Mouse (Mus musculus): Measurements from ENCODE around the gene Afg3l1.
"Not testable (repeated sequence)": the region's sequence is repeated elsewhere in the genome, so short reads cannot be mapped to it uniquely, and the experiment has no call there.

DNA sequence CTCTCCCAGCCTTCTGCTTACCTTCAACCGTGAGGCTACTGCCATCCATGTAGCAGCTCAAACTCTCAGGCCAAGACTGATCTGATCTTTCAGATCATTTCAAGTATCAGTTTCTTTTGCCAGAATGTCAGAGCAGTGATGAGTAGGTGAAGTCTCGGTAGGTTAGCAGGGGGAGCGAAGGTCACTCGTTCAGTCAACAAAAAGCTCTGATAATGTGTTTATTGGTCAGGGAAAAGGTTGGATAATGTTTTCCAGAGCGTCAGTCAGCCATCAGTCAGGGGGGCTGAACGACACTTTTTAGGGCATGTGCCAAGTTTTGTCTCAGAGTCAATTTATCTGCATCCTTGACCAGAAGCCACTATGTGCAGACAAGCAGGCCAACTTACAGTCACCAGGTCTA lies 4.7 kb upstream of the Afg3l1 start:
- TF ChIP-seq POLR2A (IDR thresholded peaks at IDR 0.05; ENCODE audit: borderline replicate concordance, low read depth, low read length); CTCF (IDR thresholded peaks at IDR 0.05; ENCODE audit: low read depth, low read length): not testable (repeated sequence)
